Mouse (Mus musculus): ENCODE results near the gene Sh3gl1.

DNA sequence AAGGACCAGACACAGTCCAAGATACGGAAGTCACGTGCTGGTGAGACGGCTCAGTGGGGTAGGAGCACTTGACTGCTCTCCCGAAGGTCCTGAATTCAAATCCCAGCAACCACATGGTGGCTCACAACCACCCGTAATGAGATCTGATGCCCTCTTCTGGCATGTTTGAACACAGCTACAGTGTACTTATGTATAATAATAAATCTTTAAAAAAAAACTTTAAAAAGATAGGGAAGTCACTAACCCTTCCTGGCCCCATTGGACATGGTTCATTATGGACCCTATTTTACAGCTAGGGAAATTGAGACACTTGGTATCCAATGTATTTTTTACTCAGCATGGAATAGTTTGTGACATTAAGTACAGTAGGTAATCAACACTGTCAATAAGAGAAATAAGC is 41.1 kb upstream of the Sh3gl1 start:
- no peak for TF ChIP-seq NELFE (IDR thresholded peaks at IDR 0.05; ENCODE audit: low read depth, low read length)
- no peak for TF ChIP-seq HCFC1 (IDR thresholded peaks at IDR 0.05; ENCODE audit: low read depth, low read length)
- TF ChIP-seq CTCF (IDR thresholded peaks at IDR 0.05 in 2 of 3, conservative IDR thresholded peaks at IDR 0.05 in 1 of 3; ENCODE audit: control insufficient read depth in 1 of 3, insufficient read depth in 1 of 3, low read depth in 2 of 3, low read length in 3 of 3, poor library complexity in 1 of 3, severe bottlenecking in 1 of 3) = peak in 1 of 3 experiments; percentile 27; a peak in 1 of 6 replicates
- TF ChIP-seq TBP (IDR thresholded peaks at IDR 0.05; ENCODE audit: low read depth, low read length) = no peak
